Mouse (Mus musculus): ENCODE measurements around the gene Rsph1. TPM values are rescaled to one million over a fixed set of nuclear protein-coding genes. Genes with fewer than 3 reads are reported as not detected.

The Rsph1 gene
- total and polyA plus RNA-seq, 3 experiments = not detected

DNA sequence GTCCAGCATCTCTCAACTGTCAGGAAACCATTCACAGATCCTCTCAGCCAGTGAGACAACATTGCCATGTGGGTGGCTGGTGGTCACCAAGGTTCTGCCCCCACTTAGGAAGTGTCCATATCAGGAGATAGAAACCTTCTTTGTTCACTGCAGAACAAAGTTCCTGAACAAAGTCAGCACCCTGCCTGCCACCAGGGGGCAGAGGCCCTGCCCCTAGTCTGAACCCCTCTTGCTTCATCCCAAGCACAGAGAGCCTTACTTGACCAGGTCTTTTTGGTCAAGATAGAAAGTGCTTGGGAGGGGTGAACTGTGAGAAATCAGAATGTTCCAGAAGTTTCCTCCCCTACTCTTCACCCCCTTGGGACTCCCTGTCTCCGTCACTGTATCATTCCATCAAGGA, 41.3 kb downstream of the Rsph1 start:
- H3K4me2 ChIP-seq (ENCODE audit: insufficient read depth, low read depth, poor library complexity, severe bottlenecking) = no peak overlapping the region
- peaks cover 7% of the 10 kb centered on the region for H3K9me3 ChIP-seq (replicated peaks; ENCODE audit: low read length)
- H3K9ac ChIP-seq (ENCODE audit: insufficient read depth, low read depth) = no peak overlapping the region
- dilution Hi-C loops (cut with MboI; ENCODE audit: extremely low pct_ligation_motif_present, extremely low pct_unique_long_range_greater_than_20kb, low sequenced_read_pairs) (no loop called here), in situ Hi-C loops (cut with MboI; ENCODE audit: low pct_ligation_motif_present, low pct_unique_long_range_greater_than_20kb, low sequenced_read_pairs) (loop anchor here (25.0 kb wide), 1 partner anchor 224 kb away; no protein-coding TSS in a partner anchor)
- H3K27ac ChIP-seq (ENCODE audit: insufficient read depth, low read depth) = no peak overlapping the region
- DNase-seq (ENCODE audit: extremely low read depth) = no peak
- peaks cover 2% of the 10 kb centered on the region for H3K27me3 ChIP-seq (replicated peaks)
- no peaks in the 10 kb centered on the region for H3K36me3 ChIP-seq (replicated peaks in 1 of 2; ENCODE audit: control insufficient read depth in 1 of 2, insufficient read depth in 1 of 2, low read length in 1 of 2)
- H3K79me2 ChIP-seq (replicated peaks; ENCODE audit: control insufficient read depth, extremely low read depth, insufficient read depth, poor library complexity, severe bottlenecking) = no peaks in the 10 kb centered on the region
- H3K4me3 ChIP-seq (replicated peaks in 1 of 3; ENCODE audit: low read depth in 2 of 3, low read length in 2 of 3, poor library complexity in 1 of 3) = no peak overlapping the region
- peak; percentile 11 for TF ChIP-seq RAD21 (IDR thresholded peaks at IDR 0.05; ENCODE audit: low read depth, low read length)
- TF ChIP-seq SMC3 (IDR thresholded peaks at IDR 0.05; ENCODE audit: low read depth, low read length) = peak; percentile 58
- TF ChIP-seq MAZ (IDR thresholded peaks at IDR 0.05; ENCODE audit: low read depth, low read length) = no peak
- TF ChIP-seq CTCF (conservative IDR thresholded peaks at IDR 0.05 in 1 of 2, IDR thresholded peaks at IDR 0.05 in 1 of 2; ENCODE audit: low read depth in 2 of 2, low read length in 2 of 2) = peak; percentile 18 to 68; a peak in 2 of 4 replicates
- peaks cover 0 to 14% of the 10 kb centered on the region in 2 experiments; a peak in 2 of 4 replicates for H3K4me1 ChIP-seq (ENCODE audit: control insufficient read depth in 1 of 2, insufficient read depth in 2 of 2)

DNA sequence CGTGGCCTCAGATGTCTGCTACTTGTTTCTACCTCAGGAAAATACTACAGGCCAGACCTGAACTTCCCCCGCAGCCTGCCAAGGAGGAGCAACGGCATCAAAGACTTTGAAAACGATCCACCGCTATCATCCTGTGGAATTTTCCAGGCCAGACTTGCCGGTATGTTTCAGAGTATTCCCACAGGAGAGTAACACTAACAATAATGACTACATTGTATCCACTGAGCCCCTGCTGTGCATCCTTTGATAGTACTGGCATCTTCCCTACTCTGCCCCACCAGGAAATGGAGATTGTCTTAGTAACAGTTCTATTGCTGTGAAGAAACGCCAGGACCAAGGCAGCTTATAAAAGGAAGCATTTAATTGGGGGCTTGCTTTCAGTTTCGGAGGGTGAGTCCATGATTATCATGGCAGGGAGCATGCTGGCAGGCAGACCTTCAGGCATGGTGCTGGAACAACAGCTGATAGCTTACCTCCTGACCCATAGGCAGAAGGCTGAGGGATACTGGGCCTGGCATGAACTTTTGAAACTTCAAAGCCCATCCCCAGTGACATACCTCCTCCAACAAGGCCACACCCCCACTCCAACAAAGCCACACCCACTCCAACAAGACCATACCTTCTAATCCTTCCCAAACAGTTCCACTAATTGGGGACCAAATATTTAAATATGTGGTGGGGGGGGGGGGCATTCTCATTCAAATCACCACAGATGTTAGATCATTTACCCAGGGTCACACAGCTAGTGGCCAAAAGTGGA, 44.8 kb downstream of the Rsph1 start:
- dilution Hi-C loops (cut with MboI; ENCODE audit: extremely low pct_ligation_motif_present, extremely low pct_unique_long_range_greater_than_20kb, low sequenced_read_pairs) (no loop called here), in situ Hi-C loops (cut with MboI; ENCODE audit: low pct_ligation_motif_present, low pct_unique_long_range_greater_than_20kb, low sequenced_read_pairs) (loop anchor here (25.0 kb wide), 1 partner anchor 220 kb away; no protein-coding TSS in a partner anchor)
- H3K4me2 ChIP-seq (ENCODE audit: insufficient read depth, low read depth, poor library complexity, severe bottlenecking) = no peak overlapping the region
- DNase-seq (ENCODE audit: extremely low read depth) = no peak
- H3K36me3 ChIP-seq (replicated peaks in 1 of 2; ENCODE audit: control insufficient read depth in 1 of 2, insufficient read depth in 1 of 2, low read length in 1 of 2) = no peaks in the 10 kb centered on the region
- H3K9me3 ChIP-seq (replicated peaks; ENCODE audit: low read length) = peaks cover 3% of the 10 kb centered on the region
- H3K27ac ChIP-seq (ENCODE audit: insufficient read depth, low read depth) = no peak overlapping the region
- H3K4me1 ChIP-seq (ENCODE audit: control insufficient read depth in 1 of 2, insufficient read depth in 2 of 2) = no peaks in the 10 kb centered on the region
- H3K79me2 ChIP-seq (replicated peaks; ENCODE audit: control insufficient read depth, extremely low read depth, insufficient read depth, poor library complexity, severe bottlenecking) = no peaks in the 10 kb centered on the region
- H3K4me3 ChIP-seq (replicated peaks in 1 of 3; ENCODE audit: low read depth in 2 of 3, low read length in 2 of 3, poor library complexity in 1 of 3) = no peak overlapping the region
- TF ChIP-seq RCOR1 (conservative IDR thresholded peaks at IDR 0.05; ENCODE audit: low read depth, low read length) (no peak), BHLHE40 (IDR thresholded peaks at IDR 0.05; ENCODE audit: low read depth, low read length) (no peak), TBP (conservative IDR thresholded peaks at IDR 0.05; ENCODE audit: low read depth, low read length) (no peak), NRF1 (IDR thresholded peaks at IDR 0.05; ENCODE audit: low read depth, low read length) (no peak), MAX (IDR thresholded peaks at IDR 0.05; ENCODE audit: low read length) (no peak), SMC3 (IDR thresholded peaks at IDR 0.05; ENCODE audit: low read depth, low read length) (no peak), UBTF (IDR thresholded peaks at IDR 0.05; ENCODE audit: low read depth, low read length) (no peak), SIN3A (IDR thresholded peaks at IDR 0.05; ENCODE audit: low read length) (no peak), ZC3H11A (IDR thresholded peaks at IDR 0.05; ENCODE audit: low read depth, low read length) (no peak), CHD2 (IDR thresholded peaks at IDR 0.05; ENCODE audit: low read length) (no peak), HCFC1 (IDR thresholded peaks at IDR 0.05; ENCODE audit: low read depth, low read length) (no peak), PAX5 (IDR thresholded peaks at IDR 0.05; ENCODE audit: low read length) (no peak), NELFE (IDR thresholded peaks at IDR 0.05; ENCODE audit: low read depth, low read length) (no peak)
- peaks cover 15% of the 10 kb centered on the region for H3K27me3 ChIP-seq (replicated peaks)
- no peak overlapping the region for H3K9ac ChIP-seq (ENCODE audit: insufficient read depth, low read depth)
